Comparison of ENCODE assay signal across 14 mouse cellular contexts in genomic region chr12:8661747-8662146, GRCm38 (mm10).
"Had no signal": no experiment of that assay in that cellular context is flagged by ENCODE, and none has a peak within 500 bp of the region (broad histone marks: within the 10 kb centered on the region; RNA-seq: fewer than 3 reads in every experiment).

No protein-coding gene starts in this region.

- DNase-seq: lung, adult 18-20 months; lung, embryonic 14.5 days; lung, postnatal 10 days; lung, postnatal 4 days; retina, postnatal 1 day; right cerebral cortex, adult 18-20 months; right cerebral cortex, postnatal 25 days; right cerebral cortex, postnatal 4 days; spleen, adult 18-20 months had no signal

- H3K9me3 ChIP-seq: midbrain, embryonic 13.5 days; midbrain, embryonic 15.5 days; neural tube, embryonic 13.5 days; neural tube, embryonic 15.5 days had no signal

- ATAC-seq: midbrain, embryonic 13.5 days; midbrain, embryonic 15.5 days had no signal

- H3K36me3 ChIP-seq: midbrain, embryonic 13.5 days; midbrain, embryonic 15.5 days; neural tube, embryonic 13.5 days; neural tube, embryonic 15.5 days had no signal

- H3K4me2 ChIP-seq: lung, embryonic 14.5 days; midbrain, embryonic 11.5 days; midbrain, embryonic 13.5 days; midbrain, embryonic 15.5 days; neural tube, embryonic 13.5 days; neural tube, embryonic 15.5 days had no signal

- H3K9ac ChIP-seq: lung, embryonic 14.5 days; midbrain, embryonic 13.5 days; midbrain, embryonic 15.5 days; neural tube, embryonic 13.5 days; neural tube, embryonic 15.5 days had no signal

- H3K4me1 ChIP-seq: midbrain, embryonic 13.5 days; midbrain, embryonic 15.5 days; neural tube, embryonic 13.5 days; neural tube, embryonic 15.5 days had no signal

- H3K27me3 ChIP-seq: midbrain, embryonic 13.5 days; midbrain, embryonic 15.5 days; neural tube, embryonic 13.5 days; neural tube, embryonic 15.5 days had no signal

- H3K4me3 ChIP-seq: midbrain, embryonic 13.5 days; midbrain, embryonic 15.5 days; neural tube, embryonic 13.5 days; neural tube, embryonic 15.5 days had no signal

- H3K27ac ChIP-seq: midbrain, embryonic 13.5 days; midbrain, embryonic 15.5 days; neural tube, embryonic 13.5 days; neural tube, embryonic 15.5 days had no signal
